Comparison of ENCODE assay signal across 20 mouse cellular contexts in genomic region chr5:92094062-92094415, GRCm38 (mm10). TPM values are rescaled to one million over a fixed set of nuclear protein-coding genes. Genes with fewer than 3 reads are reported as not detected.
DNase-seq lines count a peak whose midpoint lies in the region; ATAC-seq and TF ChIP-seq lines count a peak whose summit lies in the region.
"Had no signal": no experiment of that assay in that cellular context is flagged by ENCODE, and none has a peak within 500 bp of the region (broad histone marks: within the 10 kb centered on the region; RNA-seq: fewer than 3 reads in every experiment).

No protein-coding gene starts in this region.

- H3K27me3 ChIP-seq in liver, postnatal 0 days (ENCODE audit: insufficient read depth, low read length), result no peaks in the 10 kb centered on the region
- no peaks in the 10 kb centered on the region for H3K27me3 ChIP-seq in liver, embryonic 11.5 days (replicated peaks; ENCODE audit: control insufficient read depth, insufficient read depth, low read length)
- no peaks in the 10 kb centered on the region for H3K27me3 ChIP-seq in embryonic facial prominence, embryonic 10.5 days (replicated peaks; ENCODE audit: low read depth, poor library complexity, severe bottlenecking)
- H3K27me3 ChIP-seq: embryonic facial prominence, embryonic 15.5 days; limb, embryonic 15.5 days; liver, embryonic 15.5 days; midbrain, embryonic 12.5 days had no signal

- H3K4me2 ChIP-seq in liver, postnatal 0 days (ENCODE audit: low read depth, low read length), result peak overlapping the region; percentile 54
- no peak overlapping the region for H3K4me2 ChIP-seq in liver, embryonic 11.5 days
- H3K4me2 ChIP-seq: embryonic facial prominence, embryonic 15.5 days; heart, embryonic 11.5 days; limb, embryonic 15.5 days; liver, embryonic 15.5 days; midbrain, embryonic 12.5 days had no signal

- H3K4me3 ChIP-seq in liver, postnatal 0 days (ENCODE audit: low read depth, low read length), result no peak overlapping the region
- no peak overlapping the region for H3K4me3 ChIP-seq in liver, embryonic 11.5 days (ENCODE audit: low read depth, low read length)
- H3K4me3 ChIP-seq in embryonic facial prominence, embryonic 10.5 days, result no peak overlapping the region
- H3K4me3 ChIP-seq: embryonic facial prominence, embryonic 15.5 days; hindbrain, embryonic 10.5 days; limb, embryonic 15.5 days; liver, embryonic 15.5 days; midbrain, embryonic 12.5 days had no signal

- H3K36me3 ChIP-seq in liver, postnatal 0 days (replicated peaks; ENCODE audit: insufficient read depth, low read length), result no peaks in the 10 kb centered on the region
- H3K36me3 ChIP-seq in liver, embryonic 11.5 days (ENCODE audit: control insufficient read depth, insufficient read depth, low read length), result no peaks in the 10 kb centered on the region
- no peaks in the 10 kb centered on the region for H3K36me3 ChIP-seq in embryonic facial prominence, embryonic 10.5 days (replicated peaks)
- H3K36me3 ChIP-seq: embryonic facial prominence, embryonic 15.5 days; hindbrain, embryonic 10.5 days; limb, embryonic 15.5 days; liver, embryonic 15.5 days; midbrain, embryonic 12.5 days had no signal

- ATAC-seq in liver, postnatal 0 days, result no peak
- no peak for ATAC-seq in liver, embryonic 11.5 days (replicated peaks; ENCODE audit: low FRiP score)
- ATAC-seq: forebrain, embryonic 14.5 days; hindbrain, embryonic 16.5 days had no signal

- no peak for TF ChIP-seq EP300 in liver, postnatal 0 days (IDR thresholded peaks at IDR 0.05; ENCODE audit: low read depth)

- no peaks in the 10 kb centered on the region for H3K9me3 ChIP-seq in liver, postnatal 0 days (ENCODE audit: low read length)
- H3K9me3 ChIP-seq in liver, embryonic 11.5 days (ENCODE audit: control insufficient read depth, low read length), result no peaks in the 10 kb centered on the region
- H3K9me3 ChIP-seq in embryonic facial prominence, embryonic 10.5 days, result no peaks in the 10 kb centered on the region
- H3K9me3 ChIP-seq: embryonic facial prominence, embryonic 15.5 days; hindbrain, embryonic 10.5 days; limb, embryonic 15.5 days; liver, embryonic 15.5 days; midbrain, embryonic 12.5 days had no signal

- peaks cover 2% of the 10 kb centered on the region; the same call in 1 of the 2 replicates for H3K4me1 ChIP-seq in liver, postnatal 0 days (ENCODE audit: insufficient read depth)
- no peaks in the 10 kb centered on the region for H3K4me1 ChIP-seq in liver, embryonic 11.5 days (replicated peaks; ENCODE audit: control insufficient read depth, insufficient read depth, low read length)
- H3K4me1 ChIP-seq in embryonic facial prominence, embryonic 10.5 days, result peaks cover 17% of the 10 kb centered on the region
- H3K4me1 ChIP-seq: embryonic facial prominence, embryonic 15.5 days had no signal

- no peak for DNase-seq in liver, postnatal 0 days
- DNase-seq in liver, embryonic 11.5 days (ENCODE audit: low spot score), result no peak
- peak; percentile 61 for DNase-seq in CD4-positive, CD25-positive, alpha-beta regulatory T cell, adult 2 months (ENCODE audit: low read depth, low spot score)
- DNase-seq in T-cell, adult 2 months (ENCODE audit: low spot score), result peak; percentile 37
- peak; percentile 77 for DNase-seq in naive thymus-derived CD4-positive, alpha-beta T cell, adult 2 months (ENCODE audit: low read depth)
- no peak for DNase-seq in B cell, adult 2 months
- no peak for DNase-seq in embryonic facial prominence, embryonic 10.5 days (ENCODE audit: low spot score)
- DNase-seq: adrenal gland, adult 8-10 months; cerebellum, adult 9-10 months; kidney, postnatal 10 days; left cerebral cortex, postnatal 4 days; right cerebral cortex, postnatal 25 days had no signal

- no peak overlapping the region for H3K9ac ChIP-seq in liver, postnatal 0 days (replicated peaks)
- no peak overlapping the region for H3K9ac ChIP-seq in liver, embryonic 11.5 days (ENCODE audit: low read depth, low read length)
- H3K9ac ChIP-seq: embryonic facial prominence, embryonic 15.5 days; limb, embryonic 15.5 days; liver, embryonic 15.5 days; midbrain, embryonic 12.5 days had no signal

- TF ChIP-seq CTCF in liver, postnatal 0 days (IDR thresholded peaks at IDR 0.05; ENCODE audit: low read depth), result no peak

- no peak overlapping the region for H3K27ac ChIP-seq in liver, postnatal 0 days (ENCODE audit: low read depth)
- H3K27ac ChIP-seq in liver, embryonic 11.5 days (ENCODE audit: low read depth, low read length), result no peak overlapping the region
- H3K27ac ChIP-seq in embryonic facial prominence, embryonic 10.5 days (replicated peaks), result no peak overlapping the region
- H3K27ac ChIP-seq: embryonic facial prominence, embryonic 15.5 days; hindbrain, embryonic 10.5 days; limb, embryonic 15.5 days; liver, embryonic 15.5 days; midbrain, embryonic 12.5 days had no signal

- 68% methylated on average over 3 of the region's 3 CpGs for WGBS in liver, postnatal 0 days (ENCODE audit: insufficient replicate concordance)
- WGBS in liver, embryonic 11.5 days, result 76% methylated on average over 3 of the region's 3 CpGs
- WGBS in embryonic facial prominence, embryonic 10.5 days, result 77% methylated on average over 3 of the region's 3 CpGs

RNA-seq across cellular contexts. Expression of gene G3bp2, which starts 10.5 kb away (rescaled TPM):
- polyA plus RNA-seq in liver, postnatal 0 days (2015; fragmentation: Nextera tagmentation; extraction: Ambion mirVana), result 46.7 and 50.1 TPM in 2 replicates
- polyA plus RNA-seq in liver, embryonic 11.5 days (2014; fragmentation: Nextera tagmentation; extraction: Ambion mirVana), result 127 and 143 TPM in 2 replicates
- 282 and 292 TPM in 2 replicates for polyA plus RNA-seq in embryonic facial prominence, embryonic 10.5 days (2016; fragmentation: Nextera tagmentation; extraction: Ambion mirVana)

RNA-seq across cellular contexts. Expression of gene Uso1, which starts 43.7 kb away (rescaled TPM):
- polyA plus RNA-seq in liver, postnatal 0 days (2015; fragmentation: Nextera tagmentation; extraction: Ambion mirVana), result 22.0 and 22.2 TPM in 2 replicates
- polyA plus RNA-seq in liver, embryonic 11.5 days (2014; fragmentation: Nextera tagmentation; extraction: Ambion mirVana), result 24.1 and 26.9 TPM in 2 replicates
- polyA plus RNA-seq in embryonic facial prominence, embryonic 10.5 days (2016; fragmentation: Nextera tagmentation; extraction: Ambion mirVana), result 36.8 and 38.0 TPM in 2 replicates

RNA-seq across cellular contexts. Expression of gene Cdkl2, which starts 50.4 kb away (rescaled TPM):
- 0.73 and 0.90 TPM in 2 replicates for polyA plus RNA-seq in liver, postnatal 0 days (2015; fragmentation: Nextera tagmentation; extraction: Ambion mirVana)
- polyA plus RNA-seq in liver, embryonic 11.5 days (2014; fragmentation: Nextera tagmentation; extraction: Ambion mirVana), result 0.45 TPM in 2 replicates
- polyA plus RNA-seq in embryonic facial prominence, embryonic 10.5 days (2016; fragmentation: Nextera tagmentation; extraction: Ambion mirVana), result 0.35 and 0.88 TPM in 2 replicates

Comparison
In these comparisons a context has a peak if more than half of its experiments do, and no peak if none do; other contexts are left out.
1. DNase-seq: peak in CD4-positive, CD25-positive, alpha-beta regulatory T cell, adult 2 months (single experiment), T-cell, adult 2 months (single experiment) and naive thymus-derived CD4-positive, alpha-beta T cell, adult 2 months (single experiment); none in liver, postnatal 0 days (single experiment), liver, embryonic 11.5 days (single experiment), B cell, adult 2 months (0 of 2) and embryonic facial prominence, embryonic 10.5 days (single experiment).